Mouse (Mus musculus): ENCODE results near the gene Tesk1. TPM values are rescaled to one million over a fixed set of nuclear protein-coding genes. Genes with fewer than 3 reads are reported as not detected.

Tesk1 gene
- polyA plus RNA-seq, 1 experiment from 2014 or later, result 22.6 TPM

- H3K4me1 ChIP-seq (replicated peaks; ENCODE audit: control insufficient read depth, insufficient read depth, low read length), result peaks cover 12% of the 10 kb centered on the region
- H3K27me3 ChIP-seq (ENCODE audit: control insufficient read depth, insufficient read depth, low read length), result no peaks in the 10 kb centered on the region
- ATAC-seq (ENCODE audit: low FRiP score) (peak; percentile 74), DNase-seq (ENCODE audit: low spot score) (peak; percentile 74)
- under 1% methylated on average over 67 of the region's 88 CpGs for WGBS
- no peaks in the 10 kb centered on the region for H3K9me3 ChIP-seq (ENCODE audit: control insufficient read depth, low read length)
- peak overlapping the region; percentile 98 for H3K9ac ChIP-seq
- peak overlapping the region; percentile 97 for H3K4me3 ChIP-seq (replicated peaks; ENCODE audit: low read length)
- peak overlapping the region; percentile 96 for H3K4me2 ChIP-seq (replicated peaks)
- peak overlapping the region; percentile 98 for H3K27ac ChIP-seq
- H3K36me3 ChIP-seq (replicated peaks; ENCODE audit: control insufficient read depth, insufficient read depth), result peaks cover 29% of the 10 kb centered on the region
These were observed 970 bp downstream of the Tesk1 start for GRCm38 (mm10) chr4:43442456-43443361.

DNA sequence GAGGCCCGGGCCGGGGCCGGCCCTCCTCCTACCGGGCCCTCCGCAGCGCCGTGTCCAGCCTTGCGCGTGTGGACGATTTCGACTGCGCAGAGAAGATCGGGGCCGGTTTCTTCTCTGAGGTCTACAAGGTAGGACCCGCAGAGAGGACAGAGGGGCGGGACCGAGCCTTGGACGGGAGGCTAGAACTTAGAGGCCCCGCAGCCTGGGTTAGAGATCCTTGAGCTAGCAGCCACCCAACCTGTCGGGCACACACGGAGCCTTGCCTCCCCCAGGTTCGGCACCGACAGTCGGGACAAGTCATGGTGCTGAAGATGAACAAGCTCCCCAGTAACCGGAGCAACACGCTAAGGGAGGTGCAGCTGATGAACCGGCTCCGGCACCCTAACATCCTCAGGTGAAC, 1.8 kb downstream of the Tesk1 start:
- Histone ChIP-seq H3K36me3 (replicated peaks; ENCODE audit: control insufficient read depth, insufficient read depth) (peaks cover 37% of the 10 kb centered on the region), H3K4me1 (replicated peaks; ENCODE audit: control insufficient read depth, insufficient read depth, low read length) (peaks cover 12% of the 10 kb centered on the region), H3K27ac (peak overlapping the region; percentile 98), H3K9me3 (ENCODE audit: control insufficient read depth, low read length) (no peaks in the 10 kb centered on the region), H3K4me2 (replicated peaks) (peak overlapping the region; percentile 96), H3K27me3 (ENCODE audit: control insufficient read depth, insufficient read depth, low read length) (no peaks in the 10 kb centered on the region), H3K9ac (peak overlapping the region; percentile 98), H3K4me3 (replicated peaks; ENCODE audit: low read length) (peak overlapping the region; percentile 97)
- 0 out of 2 replicates have a peak, but pooled peaks have one; percentile 0 for ATAC-seq (ENCODE audit: low FRiP score)
- 1% methylated on average over 28 of the region's 28 CpGs for WGBS
- DNase-seq (ENCODE audit: low spot score), result no peak

- H3K4me2 ChIP-seq (replicated peaks), result no peak overlapping the region
- 81% methylated on average over 13 of the region's 13 CpGs for WGBS
- no peak overlapping the region for H3K4me3 ChIP-seq (replicated peaks; ENCODE audit: low read length)
- H3K36me3 ChIP-seq (replicated peaks; ENCODE audit: control insufficient read depth, insufficient read depth), result peaks cover 40% of the 10 kb centered on the region
- H3K9ac ChIP-seq, result no peak overlapping the region
- H3K4me1 ChIP-seq (replicated peaks; ENCODE audit: control insufficient read depth, insufficient read depth, low read length), result peaks cover 12% of the 10 kb centered on the region
- no peak for DNase-seq (ENCODE audit: low spot score)
- H3K27me3 ChIP-seq (ENCODE audit: control insufficient read depth, insufficient read depth, low read length), result 0 out of 2 replicates have a peak, but pooled peaks cover 1% of the 10 kb centered on the region
- H3K27ac ChIP-seq, result no peak overlapping the region
- ATAC-seq (ENCODE audit: low FRiP score), result no peak
- H3K9me3 ChIP-seq (ENCODE audit: control insufficient read depth, low read length), result no peaks in the 10 kb centered on the region
These were observed 5.5 kb downstream of the Tesk1 start for GRCm38 (mm10) chr4:43447251-43447650.

DNA sequence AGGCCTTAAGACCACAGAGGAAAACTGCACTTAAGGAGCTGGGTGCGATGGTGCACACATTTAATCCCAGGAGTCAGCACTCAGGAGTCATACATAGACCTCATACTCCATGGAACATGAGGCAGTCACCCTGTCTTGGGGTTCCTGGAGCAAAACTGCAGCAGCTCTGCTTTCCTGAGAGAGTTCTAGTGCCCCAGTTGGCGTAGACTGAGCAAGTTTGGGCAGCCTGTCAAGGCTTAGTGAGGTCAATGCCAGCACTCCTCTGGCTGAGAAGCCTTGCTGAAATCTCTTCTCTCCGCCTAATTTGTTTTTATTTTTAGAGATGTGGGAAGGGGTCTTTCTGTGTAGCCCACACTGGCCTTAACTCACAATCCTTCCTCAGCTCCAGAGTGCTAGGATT, 6.8 kb downstream of the Tesk1 start:
- no peak overlapping the region for H3K4me2 ChIP-seq (replicated peaks)
- H3K4me3 ChIP-seq (replicated peaks; ENCODE audit: low read length), result no peak overlapping the region
- WGBS, result 88% methylated on average over 3 of the region's 3 CpGs
- DNase-seq (ENCODE audit: low spot score) (no peak), ATAC-seq (ENCODE audit: low FRiP score) (no peak)
- no peak overlapping the region for H3K27ac ChIP-seq
- 0 out of 2 replicates have a peak, but pooled peaks cover 8% of the 10 kb centered on the region for H3K27me3 ChIP-seq (ENCODE audit: control insufficient read depth, insufficient read depth, low read length)
- no peaks in the 10 kb centered on the region for H3K9me3 ChIP-seq (ENCODE audit: control insufficient read depth, low read length)
- peaks cover 17% of the 10 kb centered on the region for H3K4me1 ChIP-seq (replicated peaks; ENCODE audit: control insufficient read depth, insufficient read depth, low read length)
- peaks cover 40% of the 10 kb centered on the region for H3K36me3 ChIP-seq (replicated peaks; ENCODE audit: control insufficient read depth, insufficient read depth)
- H3K9ac ChIP-seq, result no peak overlapping the region

DNA sequence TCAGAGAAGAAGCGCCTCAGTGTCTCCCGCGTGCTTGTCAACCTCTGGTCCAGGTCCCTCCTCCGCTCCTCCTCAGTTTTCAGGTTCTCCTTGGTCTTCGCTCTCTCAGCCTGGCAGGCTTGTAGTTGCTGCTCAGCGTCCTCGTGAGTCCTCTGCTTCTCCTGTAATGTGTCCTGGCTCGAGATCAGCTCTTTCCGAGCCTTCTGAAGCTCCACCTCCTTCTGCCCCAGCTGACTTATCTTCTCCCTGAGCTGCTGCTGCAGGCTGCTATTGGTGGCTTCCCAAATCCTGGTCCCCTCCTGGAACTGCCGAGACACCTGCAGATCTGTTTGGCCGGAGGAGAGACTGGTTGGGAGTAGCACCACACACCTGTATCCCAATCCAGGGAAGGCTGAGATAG, 10.6 kb downstream of the Tesk1 start:
- no peak for DNase-seq (ENCODE audit: low spot score)
- ATAC-seq (ENCODE audit: low FRiP score), result no peak

GRCm38 (mm10) chr4:43453413-43453812, 11.7 kb downstream of the Tesk1 start:
- Histone ChIP-seq H3K36me3 (replicated peaks; ENCODE audit: control insufficient read depth, insufficient read depth) (peaks cover 4% of the 10 kb centered on the region), H3K4me3 (replicated peaks; ENCODE audit: low read length) (no peak overlapping the region), H3K27me3 (ENCODE audit: control insufficient read depth, insufficient read depth, low read length) (peaks cover 16% of the 10 kb centered on the region; the same call in 1 of the 2 replicates), H3K9ac (no peak overlapping the region), H3K27ac (no peak overlapping the region), H3K4me2 (replicated peaks) (peak overlapping the region; percentile 31), H3K9me3 (ENCODE audit: control insufficient read depth, low read length) (no peaks in the 10 kb centered on the region), H3K4me1 (replicated peaks; ENCODE audit: control insufficient read depth, insufficient read depth, low read length) (peaks cover 16% of the 10 kb centered on the region)
- DNase-seq (ENCODE audit: low spot score), result no peak
- no peak for ATAC-seq (ENCODE audit: low FRiP score)
- WGBS, result under 1% methylated on average over 18 of the region's 18 CpGs

More for the DNA sequence above, 10.6 kb downstream of the Tesk1 start:
- Histone ChIP-seq H3K9ac (no peak overlapping the region), H3K4me1 (replicated peaks; ENCODE audit: control insufficient read depth, insufficient read depth, low read length) (peaks cover 16% of the 10 kb centered on the region), H3K4me2 (replicated peaks) (no peak overlapping the region), H3K27ac (no peak overlapping the region), H3K9me3 (ENCODE audit: control insufficient read depth, low read length) (no peaks in the 10 kb centered on the region), H3K4me3 (replicated peaks; ENCODE audit: low read length) (no peak overlapping the region), H3K36me3 (replicated peaks; ENCODE audit: control insufficient read depth, insufficient read depth) (peaks cover 15% of the 10 kb centered on the region), H3K27me3 (ENCODE audit: control insufficient read depth, insufficient read depth, low read length) (peaks cover 16% of the 10 kb centered on the region; the same call in 1 of the 2 replicates)
- WGBS, result 67% methylated on average over 11 of the region's 11 CpGs

GRCm38 (mm10) chr4:43454041-43454836, 12.5 kb downstream of the Tesk1 start, which contains the start of gene Cd72:
Gene Cd72, minus strand, starts transcription at chr4:43454628.
- no peak within 1 kb of the TSS for H3K9ac ChIP-seq
- WGBS, result 34% methylated on average over 20 of the region's 20 CpGs
- peaks cover 16% of the 10 kb centered on the region; the same call in 1 of the 2 replicates for H3K27me3 ChIP-seq (ENCODE audit: control insufficient read depth, insufficient read depth, low read length)
- no peaks in the 10 kb centered on the region for H3K9me3 ChIP-seq (ENCODE audit: control insufficient read depth, low read length)
- ATAC-seq (ENCODE audit: low FRiP score), result no peak
- peaks cover 16% of the 10 kb centered on the region for H3K4me1 ChIP-seq (replicated peaks; ENCODE audit: control insufficient read depth, insufficient read depth, low read length)
- H3K4me3 ChIP-seq (replicated peaks; ENCODE audit: low read length), result no peak within 1 kb of the TSS
- DNase-seq (ENCODE audit: low spot score), result no peak
- no peak within 1 kb of the TSS for H3K27ac ChIP-seq
- peak within 1 kb of the TSS; percentile 31 for H3K4me2 ChIP-seq (replicated peaks)
- H3K36me3 ChIP-seq (replicated peaks; ENCODE audit: control insufficient read depth, insufficient read depth), result no peaks in the 10 kb centered on the region

GRCm38 (mm10) chr4:43456470-43456869, 14.7 kb downstream of the Tesk1 start:
- H3K9me3 ChIP-seq (ENCODE audit: control insufficient read depth, low read length), result no peaks in the 10 kb centered on the region
- H3K4me3 ChIP-seq (replicated peaks; ENCODE audit: low read length), result no peak overlapping the region
- no peak overlapping the region for H3K4me2 ChIP-seq (replicated peaks)
- H3K4me1 ChIP-seq (replicated peaks; ENCODE audit: control insufficient read depth, insufficient read depth, low read length), result peaks cover 16% of the 10 kb centered on the region
- no peak for ATAC-seq (ENCODE audit: low FRiP score)
- DNase-seq (ENCODE audit: low spot score), result no peak
- no peaks in the 10 kb centered on the region for H3K36me3 ChIP-seq (replicated peaks; ENCODE audit: control insufficient read depth, insufficient read depth)
- WGBS, result 38% methylated on average over 4 of the region's 4 CpGs
- H3K27me3 ChIP-seq (ENCODE audit: control insufficient read depth, insufficient read depth, low read length), result peaks cover 16% of the 10 kb centered on the region; the same call in 1 of the 2 replicates
- no peak overlapping the region for H3K9ac ChIP-seq
- no peak overlapping the region for H3K27ac ChIP-seq

- WGBS, result 23% methylated on average over 8 of the region's 8 CpGs
These were observed 15.4 kb downstream of the Tesk1 start for GRCm38 (mm10) chr4:43457124-43457523.

More at GRCm38 (mm10) chr4:43457124-43457523, 15.4 kb downstream of the Tesk1 start:
- H3K9ac ChIP-seq, result no peak overlapping the region
- H3K27me3 ChIP-seq (ENCODE audit: control insufficient read depth, insufficient read depth, low read length), result peaks cover 16% of the 10 kb centered on the region; the same call in 1 of the 2 replicates
- H3K27ac ChIP-seq, result no peak overlapping the region
- peaks cover 16% of the 10 kb centered on the region for H3K4me1 ChIP-seq (replicated peaks; ENCODE audit: control insufficient read depth, insufficient read depth, low read length)
- no peak for ATAC-seq (ENCODE audit: low FRiP score)
- no peak for DNase-seq (ENCODE audit: low spot score)
- H3K36me3 ChIP-seq (replicated peaks; ENCODE audit: control insufficient read depth, insufficient read depth), result no peaks in the 10 kb centered on the region
- no peaks in the 10 kb centered on the region for H3K9me3 ChIP-seq (ENCODE audit: control insufficient read depth, low read length)
- no peak overlapping the region for H3K4me2 ChIP-seq (replicated peaks)
- no peak overlapping the region for H3K4me3 ChIP-seq (replicated peaks; ENCODE audit: low read length)
